Mouse (Mus musculus) heart, adult 2 months (tissue): ENCODE measurements around the gene Tec.

Source experiments
- CTCF ChIP-seq: fragments of 200-600 bp; IDR thresholded peaks from 2 replicates; pipeline ENCODE4 v1.8.1; 2022; ENCODE audit warnings: antibody characterized with exemption, mild to moderate bottlenecking, moderate library complexity
- EP300 ChIP-seq: fragments of 200-500 bp; IDR thresholded peaks from 2 replicates; pipeline ENCODE4 v1.6.1; 2011; ENCODE audit warnings: low read depth, low read length, control low read depth; ENCODE audit not compliant: insufficient read depth
- POLR2A ChIP-seq: fragments of 200-500 bp; IDR thresholded peaks from 2 replicates; pipeline ENCODE4 v1.6.1; 2011; ENCODE audit warnings: mild to moderate bottlenecking, low read depth, low read length, control low read depth; ENCODE audit not compliant: insufficient read depth

- TF ChIP-seq CTCF (no peak), POLR2A (no peak), EP300 (no peak)
These were observed 34.0 kb upstream of the Tec start for GRCm38 (mm10) chr5:72902312-72902711.
